Mouse (Mus musculus): ENCODE measurements around the gene Mccc2.

GRCm38 (mm10) chr13:99979406-99979805 is 36.0 kb downstream of the Mccc2 start:
- no peak for TF ChIP-seq ELF1 (IDR thresholded peaks at IDR 0.05; ENCODE audit: low read depth, low read length)
- no peak for TF ChIP-seq CTCF (conservative IDR thresholded peaks at IDR 0.05 in 1 of 2, IDR thresholded peaks at IDR 0.05 in 1 of 2; ENCODE audit: low read depth in 2 of 2, low read length in 2 of 2)
- TF ChIP-seq MAFK (IDR thresholded peaks at IDR 0.05; ENCODE audit: insufficient replicate concordance, low read length), result no peak
- no peak for TF ChIP-seq CHD1 (IDR thresholded peaks at IDR 0.05; ENCODE audit: low read depth, low read length)
- TF ChIP-seq HCFC1 (IDR thresholded peaks at IDR 0.05; ENCODE audit: low read depth, low read length), result no peak
- no peak for TF ChIP-seq JUND (conservative IDR thresholded peaks at IDR 0.05; ENCODE audit: low read depth, low read length)
- no peak for TF ChIP-seq EP300 (IDR thresholded peaks at IDR 0.05; ENCODE audit: low read length)
- no peak for TF ChIP-seq CHD2 (IDR thresholded peaks at IDR 0.05; ENCODE audit: low read length)
- TF ChIP-seq POLR2A (IDR thresholded peaks at IDR 0.05; ENCODE audit: low read depth, low read length), result no peak
